Mouse (Mus musculus) induced T-regulatory cell, adult 2 months (primary cell): ENCODE results near the gene Mob2.
A peak's percentile ranks its signal among the peaks of the same experiment; 100 is the strongest.

Experiments used
- DNase-seq: peaks from one replicate; pipeline ENCODE4 v3.0.0-alpha.2; 2012; ENCODE audit warnings: low read depth

Mob2 gene

GRCm38 (mm10) chr7:142025196-142025595 is 35.7 kb downstream of the Mob2 start:
- no peak for DNase-seq

GRCm38 (mm10) chr7:142020827-142021226 is 40.0 kb downstream of the Mob2 start:
- no peak for DNase-seq

GRCm38 (mm10) chr7:142019699-142020098 is 41.2 kb downstream of the Mob2 start:
- no peak for DNase-seq

DNA sequence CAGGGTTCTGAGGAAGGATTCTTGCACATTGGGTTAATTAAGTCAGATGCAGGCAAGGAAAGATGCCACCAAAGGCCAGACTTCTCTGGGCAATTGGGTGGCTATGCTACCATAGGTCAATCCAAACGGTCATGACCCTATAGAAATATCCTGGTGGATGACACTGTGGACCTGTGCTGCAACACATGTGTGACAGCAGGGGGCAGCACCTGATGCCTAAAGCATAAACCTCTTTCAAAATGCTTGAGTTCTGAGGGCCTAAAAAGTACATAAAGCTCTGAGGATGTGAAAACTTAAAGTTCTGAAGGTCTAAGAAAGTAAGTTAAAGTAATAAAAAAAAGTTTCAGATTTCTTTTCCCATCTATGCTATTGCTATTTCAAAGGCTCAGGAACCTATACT is 44.3 kb downstream of the Mob2 start:
- peak; percentile 62 for DNase-seq

DNA sequence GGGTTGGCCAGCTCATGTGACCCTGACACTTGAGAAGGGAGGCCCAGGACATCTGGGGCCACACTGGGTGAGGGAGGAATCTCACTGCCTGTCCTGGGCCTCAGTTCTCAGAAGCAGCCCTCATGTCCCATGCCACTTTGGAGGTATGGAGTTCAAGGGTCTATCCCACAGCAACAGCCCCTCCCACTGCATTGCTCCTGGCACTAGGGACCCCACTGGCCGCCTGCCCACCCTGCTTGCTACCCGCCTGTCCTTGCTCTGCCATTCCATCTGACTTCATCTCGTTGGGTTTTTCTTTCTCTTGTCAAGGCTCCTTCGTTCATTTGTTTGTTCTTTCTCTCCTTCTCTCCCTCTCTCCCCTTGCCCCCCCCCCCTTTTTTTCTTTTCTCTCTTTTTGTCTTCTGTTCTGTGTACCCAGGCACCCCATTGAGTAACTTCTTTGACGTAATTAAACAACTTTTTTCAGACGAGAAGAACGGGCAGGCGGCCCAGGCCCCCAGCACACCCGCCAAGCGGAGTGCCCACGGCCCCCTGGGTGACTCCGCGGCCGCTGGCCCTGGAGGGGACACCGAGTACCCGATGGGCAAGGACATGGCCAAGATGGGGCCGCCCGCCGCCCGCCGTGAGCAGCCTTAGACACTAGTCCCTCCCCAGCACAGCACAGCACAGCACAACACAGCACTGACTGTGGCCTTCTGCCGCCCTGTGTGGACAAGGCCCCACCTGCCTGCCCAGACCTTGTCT is 59.1 kb downstream of the Mob2 start:
- DNase-seq: no peak

DNA sequence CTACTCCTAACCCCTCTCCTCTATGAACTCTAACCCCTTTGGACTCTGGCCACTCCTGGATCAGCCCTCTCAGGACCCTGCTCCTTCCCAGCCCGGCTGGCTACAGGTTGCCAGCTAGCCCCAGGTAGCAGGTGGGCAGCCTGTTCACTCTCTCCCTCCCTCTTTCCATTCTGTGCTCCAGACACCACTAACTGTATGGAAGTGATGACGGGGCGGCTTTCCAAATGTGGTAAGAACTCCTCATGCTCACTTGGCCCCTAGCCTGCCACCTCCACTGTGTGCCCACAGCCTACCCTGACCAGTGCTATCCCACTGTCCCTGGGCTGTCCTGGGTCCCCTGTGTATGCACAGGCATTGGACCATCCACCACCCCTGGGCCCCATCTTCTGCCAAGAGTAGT is 60.2 kb downstream of the Mob2 start:
- DNase-seq: no peak

- DNase-seq: no peak
Measured at GRCm38 (mm10) chr7:141994121-141994520, 66.7 kb downstream of the Mob2 start.

GRCm38 (mm10) chr7:141991183-141991582 is 69.7 kb downstream of the Mob2 start:
- no peak for DNase-seq

GRCm38 (mm10) chr7:141988314-141988806 is 72.5 kb downstream of the Mob2 start:
- no peak for DNase-seq

- DNase-seq: no peak
Measured at GRCm38 (mm10) chr7:141981237-141981636, 79.6 kb downstream of the Mob2 start.

- no peak for DNase-seq
Measured at GRCm38 (mm10) chr7:141979247-141979646, 81.6 kb downstream of the Mob2 start.

GRCm38 (mm10) chr7:141978003-141978402 is 82.9 kb downstream of the Mob2 start:
- DNase-seq: no peak

DNA sequence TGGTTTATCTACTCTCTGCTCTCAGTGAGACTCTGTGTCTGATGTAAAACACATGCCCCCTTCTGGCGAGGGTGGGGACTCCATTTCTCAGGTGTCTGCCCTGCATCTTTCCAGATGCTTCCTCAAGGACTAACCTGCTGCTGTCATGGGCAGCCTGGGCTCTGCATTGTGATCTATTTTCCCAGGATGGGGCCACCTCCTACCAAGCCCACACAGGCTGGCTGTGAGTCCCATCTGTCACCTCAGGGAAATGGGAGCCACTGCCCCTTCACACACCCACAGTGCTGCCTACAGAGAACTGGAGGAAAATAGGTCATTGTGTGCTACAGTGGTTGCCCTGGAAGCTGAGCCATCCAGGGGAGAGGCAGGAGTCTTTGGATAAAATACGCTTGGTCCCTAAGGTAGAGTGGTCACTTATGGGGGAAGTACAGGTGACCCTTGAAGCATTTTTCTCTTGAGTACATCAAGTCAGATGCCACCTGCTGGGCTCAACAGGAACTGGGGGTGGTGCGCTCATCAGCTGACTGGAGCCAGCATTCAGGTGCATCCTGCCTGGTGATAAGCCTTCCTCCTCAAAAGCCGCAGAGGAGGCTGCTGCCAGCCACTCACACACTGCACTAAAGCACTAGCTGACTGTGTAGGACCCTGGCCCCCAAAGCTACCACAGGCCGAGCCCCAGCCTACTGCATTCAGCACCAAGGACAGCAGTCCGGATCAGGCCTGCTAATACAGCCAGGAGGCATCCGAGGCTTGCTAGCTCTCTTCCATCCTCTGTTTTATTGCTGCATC is 87.8 kb downstream of the Mob2 start:
- DNase-seq: peak; percentile 32

- DNase-seq: no peak
Measured at GRCm38 (mm10) chr7:141966281-141966680, 94.6 kb downstream of the Mob2 start.

GRCm38 (mm10) chr7:141962521-141962920 is 98.3 kb downstream of the Mob2 start:
- no peak for DNase-seq

GRCm38 (mm10) chr7:141961491-141961890 is 99.4 kb downstream of the Mob2 start:
- no peak for DNase-seq

DNA sequence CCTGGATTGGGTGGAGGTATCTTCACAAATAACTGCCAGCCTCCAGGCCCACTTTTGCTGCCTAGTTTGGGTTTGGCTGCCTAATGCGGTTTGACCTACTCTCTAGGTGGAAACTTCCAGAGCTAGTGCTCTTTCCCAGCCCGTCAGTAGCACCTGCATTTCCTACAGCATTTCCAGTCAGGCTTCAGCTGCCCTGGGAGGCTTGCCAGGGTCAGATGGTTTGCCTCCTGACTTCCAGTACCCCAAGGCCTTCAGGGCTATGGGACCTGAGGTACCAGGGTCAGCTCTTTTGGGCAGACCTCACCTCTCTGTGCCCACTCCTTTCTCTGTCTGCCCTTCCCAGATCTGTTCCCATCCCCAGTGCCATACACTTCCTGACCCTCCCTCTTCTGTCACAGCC is 99.9 kb downstream of the Mob2 start:
- DNase-seq: no peak

- no peak for DNase-seq
Measured at GRCm38 (mm10) chr7:141959133-141959532, 101.7 kb downstream of the Mob2 start.
